Mouse (Mus musculus): Measurements from ENCODE around the gene Pfdn5. TPM values are rescaled to one million over a fixed set of nuclear protein-coding genes. Genes with fewer than 3 reads are reported as not detected.
A peak's percentile ranks its signal among the peaks of the same experiment; 100 is the strongest.

Gene Pfdn5
- total RNA-seq, 2 experiments from 2014 or later: 278 to 289 TPM

DNA sequence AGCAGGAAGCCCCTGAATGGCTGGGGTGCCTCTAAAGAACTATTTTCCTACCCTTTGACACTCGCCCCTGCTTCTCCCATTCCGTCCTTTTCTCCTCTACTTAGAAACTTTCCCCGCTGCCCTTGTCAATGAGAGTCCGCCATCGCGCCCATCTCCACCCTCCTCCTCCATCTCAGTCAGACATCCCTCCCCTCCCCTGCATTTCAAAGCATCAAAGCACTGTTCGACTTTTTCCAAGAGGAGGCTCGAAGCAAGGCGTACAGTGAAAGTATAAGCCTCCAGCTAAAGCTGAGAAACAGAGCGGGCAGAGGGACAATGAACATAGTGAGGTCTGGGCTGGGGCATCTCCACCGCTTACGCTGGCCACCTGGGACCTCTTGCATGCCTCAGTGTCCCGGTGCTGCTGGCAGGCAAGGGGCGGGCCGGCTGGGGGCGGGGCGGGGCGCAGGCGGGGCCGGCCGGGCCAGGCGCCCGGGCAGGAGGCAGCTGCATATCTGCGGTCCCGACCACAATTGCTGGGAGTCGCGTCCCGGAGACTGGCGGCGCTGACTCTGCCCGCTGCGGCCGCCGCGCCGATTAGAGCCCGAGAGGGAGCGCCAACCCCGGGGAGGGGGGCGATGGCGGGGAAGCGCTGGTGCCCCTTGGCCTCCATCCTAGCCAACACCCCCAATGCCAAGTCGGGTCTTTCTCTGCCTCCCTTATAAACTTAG lies 50.7 kb downstream of the Pfdn5 start:
- DNase-seq: peak; percentile 64

DNA sequence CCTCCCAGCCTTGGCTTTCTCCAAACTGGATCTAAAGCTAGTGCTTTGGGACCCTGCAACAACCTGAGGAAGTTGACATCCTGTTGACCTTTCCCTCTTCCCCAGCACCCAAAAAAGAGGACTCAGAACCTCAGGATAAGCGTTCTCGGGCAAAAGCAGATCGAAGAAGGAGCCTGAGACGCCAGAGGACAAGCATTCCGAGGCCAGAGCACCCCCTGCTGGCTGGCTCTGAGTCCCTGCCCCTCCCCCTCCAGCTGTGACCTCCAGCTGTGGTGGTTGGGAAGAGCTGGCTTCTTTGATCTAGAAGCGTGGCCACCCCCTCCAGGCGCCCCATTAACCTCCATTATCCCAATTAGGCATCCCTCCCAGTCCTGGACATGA lies 51.2 kb downstream of the Pfdn5 start:
- peak; percentile 92 for DNase-seq

DNA sequence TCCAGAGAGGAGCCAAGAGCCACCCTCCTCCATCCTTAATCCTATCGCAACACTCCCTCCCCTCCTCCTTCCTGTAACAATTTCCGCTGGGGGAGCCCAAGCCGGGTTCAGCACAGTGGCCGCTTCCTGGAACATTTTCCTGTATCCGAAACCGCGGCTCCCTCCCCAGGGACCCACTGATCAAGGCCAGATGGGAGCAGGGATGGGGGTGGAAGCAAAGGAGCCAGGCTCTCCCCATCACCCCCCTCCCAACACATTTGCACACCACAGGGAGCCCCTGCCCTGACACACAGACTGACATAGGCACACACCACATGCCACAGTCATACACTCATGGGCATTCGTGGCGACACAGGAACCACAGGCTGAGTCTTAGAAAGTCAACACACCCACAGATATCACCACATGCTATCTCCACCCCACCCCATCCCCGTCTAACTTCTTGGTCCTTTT lies 51.9 kb downstream of the Pfdn5 start:
- peak; percentile 63 for DNase-seq

Other genes with a start within 250 kb of the Pfdn5 start
- 10 to 100 TPM; 38.8 to 41.9 TPM for gene Tns2, start 225.7 kb upstream of the Pfdn5 start, total RNA-seq (2021)
- gene Spryd3, start 189.9 kb upstream of the Pfdn5 start, total RNA-seq (2021): 10 to 100 TPM; 14.2 to 14.8 TPM
- gene Igfbp6, start 181.8 kb upstream of the Pfdn5 start, total RNA-seq (2021): 10 to 100 TPM; 66.0 to 77.5 TPM
- under 1 TPM; 0.14 to 0.27 TPM for gene Soat2, start 175.6 kb upstream of the Pfdn5 start, total RNA-seq (2021)
- gene Zfp740, start 122.9 kb upstream of the Pfdn5 start, total RNA-seq (2021): 10 to 100 TPM; 42.8 to 52.6 TPM
- 10 to 100 TPM; 23.9 to 25.5 TPM for gene Csad, start 121.4 kb upstream of the Pfdn5 start, total RNA-seq (2021)
- 1 to 10 TPM in 1 of 2 experiments, under 1 TPM in 1; 0.59 to 1.3 TPM for gene Itgb7, start 94.2 kb upstream of the Pfdn5 start, total RNA-seq (2021)
- gene Rarg, start 68.6 kb upstream of the Pfdn5 start, total RNA-seq (2021): 10 to 100 TPM; 12.4 to 22.2 TPM
- gene Gm9918, start 55.6 kb upstream of the Pfdn5 start, total RNA-seq (2021): not detected
- 10 to 100 TPM; 16.1 to 17.6 TPM for gene Mfsd5, start 46.7 kb upstream of the Pfdn5 start, total RNA-seq (2021)
- 1 to 10 TPM; 5.3 to 7.8 TPM for gene Espl1, start 29.9 kb upstream of the Pfdn5 start, total RNA-seq (2021)
- gene Myg1, start 5.6 kb downstream of the Pfdn5 start, total RNA-seq (2021): 10 to 100 TPM; 18.7 to 20.8 TPM
- gene Aaas, start 24.7 kb downstream of the Pfdn5 start, total RNA-seq (2021): 10 to 100 TPM in 1 of 2 experiments, 1 to 10 TPM in 1; 7.8 to 11.1 TPM
- gene Sp7, start 41.1 kb downstream of the Pfdn5 start, total RNA-seq (2021): 1 to 10 TPM in 1 of 2 experiments, under 1 TPM in 1; 0.14 to 7.4 TPM
- gene Sp1, start 80.0 kb downstream of the Pfdn5 start, total RNA-seq (2021): 10 to 100 TPM; 32.9 to 43.2 TPM
- 1 to 10 TPM; 4.1 to 5.8 TPM for gene Amhr2, start 119.3 kb downstream of the Pfdn5 start, total RNA-seq (2021)
- gene Prr13, start 132.9 kb downstream of the Pfdn5 start, total RNA-seq (2021): 10 to 100 TPM; 11.3 to 14.5 TPM
- gene Pcbp2, start 144.4 kb downstream of the Pfdn5 start, total RNA-seq (2021): 100 to 1,000 TPM; 476 to 508 TPM
- not detected for gene Gm10337, start 177.6 kb downstream of the Pfdn5 start, total RNA-seq (2021)
- 1 to 10 TPM; 3.8 to 4.9 TPM for gene Map3k12, start 190.9 kb downstream of the Pfdn5 start, total RNA-seq (2021)
- gene Tarbp2, start 192.1 kb downstream of the Pfdn5 start, total RNA-seq (2021): 10 to 100 TPM; 45.7 to 49.2 TPM
- 1 to 10 TPM; 1.2 to 3.4 TPM for gene Npff, start 198.8 kb downstream of the Pfdn5 start, total RNA-seq (2021)

Measured in gastrocnemius, postnatal 10 days (tissue).